Mouse (Mus musculus) thymus, adult 18-20 months (tissue): ENCODE results near the gene Zfand3.

ENCODE experiments used
- DNase-seq, 2 experiments: peaks; one replicate each; pipeline ENCODE4 v3.0.0; 2022; ENCODE audit warnings: mixed read lengths in 2 of 2

The Zfand3 gene

GRCm38 (mm10) chr17:30053463-30053862 lies 48.9 kb downstream of the Zfand3 start:
- no peak for DNase-seq

GRCm38 (mm10) chr17:30053871-30054270 lies 49.3 kb downstream of the Zfand3 start:
- no peak for DNase-seq

- no peak for DNase-seq
Observed at GRCm38 (mm10) chr17:30056226-30056625, 51.7 kb downstream of the Zfand3 start.

GRCm38 (mm10) chr17:30058594-30058993 lies 54.1 kb downstream of the Zfand3 start:
- DNase-seq: no peak

- no peak for DNase-seq
Observed at GRCm38 (mm10) chr17:30059066-30059465, 54.5 kb downstream of the Zfand3 start.

GRCm38 (mm10) chr17:30061100-30061837 lies 56.7 kb downstream of the Zfand3 start:
- DNase-seq: no peak

- no peak for DNase-seq
Observed at GRCm38 (mm10) chr17:30063849-30064248, 59.3 kb downstream of the Zfand3 start.

GRCm38 (mm10) chr17:30064746-30065145 lies 60.2 kb downstream of the Zfand3 start:
- no peak for DNase-seq

GRCm38 (mm10) chr17:30069776-30070175 lies 65.2 kb downstream of the Zfand3 start:
- DNase-seq: no peak

GRCm38 (mm10) chr17:30070631-30071030 lies 66.1 kb downstream of the Zfand3 start:
- no peak for DNase-seq

GRCm38 (mm10) chr17:30072613-30073012 lies 68.1 kb downstream of the Zfand3 start:
- DNase-seq: no peak

- no peak for DNase-seq
Observed at GRCm38 (mm10) chr17:30075896-30076295, 71.4 kb downstream of the Zfand3 start.

- no peak for DNase-seq
Observed at GRCm38 (mm10) chr17:30084007-30084406, 79.5 kb downstream of the Zfand3 start.

GRCm38 (mm10) chr17:30086695-30087094 lies 82.2 kb downstream of the Zfand3 start:
- no peak for DNase-seq

- no peak for DNase-seq
Observed at GRCm38 (mm10) chr17:30088431-30088830, 83.9 kb downstream of the Zfand3 start.

GRCm38 (mm10) chr17:30090416-30090815 lies 85.9 kb downstream of the Zfand3 start:
- DNase-seq: no peak

GRCm38 (mm10) chr17:30093148-30093749 lies 88.7 kb downstream of the Zfand3 start:
- no peak for DNase-seq

- DNase-seq: no peak
Observed at GRCm38 (mm10) chr17:30097156-30097555, 92.6 kb downstream of the Zfand3 start.

- DNase-seq: no peak
Observed at GRCm38 (mm10) chr17:30097677-30098076, 93.1 kb downstream of the Zfand3 start.

- DNase-seq: no peak
Observed at GRCm38 (mm10) chr17:30099670-30100069, 95.1 kb downstream of the Zfand3 start.

- no peak for DNase-seq
Observed at GRCm38 (mm10) chr17:30101801-30102200, 97.3 kb downstream of the Zfand3 start.

GRCm38 (mm10) chr17:30103005-30103404 lies 98.5 kb downstream of the Zfand3 start:
- DNase-seq: no peak

GRCm38 (mm10) chr17:30103641-30104165 lies 99.2 kb downstream of the Zfand3 start:
- no peak for DNase-seq

GRCm38 (mm10) chr17:30105369-30105768 lies 100.8 kb downstream of the Zfand3 start:
- no peak for DNase-seq
